Mouse (Mus musculus): ENCODE measurements at regions not wholly inside any gene's neighbourhood (a gene's known extent, or its start where the extent isn't known, plus 50 kb on each side); places are given as distances from the start of the nearest gene placed in this dataset.
"Not testable (repeated sequence)": the region's sequence is repeated elsewhere in the genome, so short reads cannot be mapped to it uniquely, and the experiment has no call there.

- DNase-seq = no peak
Measured at GRCm38 (mm10) chr8:126877039-126877365, 68.6 kb downstream of the Tomm20 start.

- no peak for DNase-seq
Measured at GRCm38 (mm10) chr8:126876300-126877038, 69.2 kb downstream of the Tomm20 start.

- DNase-seq = no peak
Measured at GRCm38 (mm10) chr8:126875491-126876155, 70.0 kb downstream of the Tomm20 start.

- DNase-seq = no peak
Measured at GRCm38 (mm10) chr8:126874846-126875245, 70.8 kb downstream of the Tomm20 start.

GRCm38 (mm10) chr8:126874126-126874730, 71.4 kb downstream of the Tomm20 start:
- DNase-seq = no peak

GRCm38 (mm10) chr8:126873306-126873705, 72.3 kb downstream of the Tomm20 start:
- DNase-seq = no peak

GRCm38 (mm10) chr8:126872574-126872973, 73.1 kb downstream of the Tomm20 start:
- no peak for DNase-seq

GRCm38 (mm10) chr8:126872133-126872532, 73.5 kb downstream of the Tomm20 start:
- no peak for DNase-seq

- DNase-seq = no peak
Measured at GRCm38 (mm10) chr8:126869464-126869850, 76.2 kb downstream of the Tomm20 start.

- DNase-seq = no peak
Measured at GRCm38 (mm10) chr8:126868831-126869463, 76.7 kb downstream of the Tomm20 start.

- DNase-seq = no peak
Measured at GRCm38 (mm10) chr8:126867121-126867988, 78.3 kb downstream of the Tomm20 start.

- DNase-seq = no peak
Measured at GRCm38 (mm10) chr8:126864314-126864948, 81.2 kb downstream of the Tomm20 start.

GRCm38 (mm10) chr8:126863661-126864060, 82.0 kb downstream of the Tomm20 start:
- DNase-seq = not testable (repeated sequence)

- no peak for DNase-seq
Measured at GRCm38 (mm10) chr8:126861754-126862153, 83.9 kb downstream of the Tomm20 start.

GRCm38 (mm10) chr8:126860630-126861029, 85.0 kb downstream of the Tomm20 start:
- DNase-seq = no peak

GRCm38 (mm10) chr8:126859706-126860424, 85.8 kb downstream of the Tomm20 start:
- DNase-seq = no peak

GRCm38 (mm10) chr8:126857307-126858203, 88.1 kb downstream of the Tomm20 start:
- DNase-seq = no peak

GRCm38 (mm10) chr8:126855914-126856313, 89.7 kb downstream of the Tomm20 start:
- no peak for DNase-seq

- no peak for DNase-seq
Measured at GRCm38 (mm10) chr8:126855056-126855609, 90.5 kb downstream of the Tomm20 start.

All from right cerebral cortex, postnatal 25 days (tissue).